Mouse (Mus musculus): ENCODE measurements around the gene Itgae. TPM values are rescaled to one million over a fixed set of nuclear protein-coding genes. Genes with fewer than 3 reads are reported as not detected.

Gene Itgae
- total RNA-seq, 2 experiments from 2014 or later: 0.10 to 0.17 TPM

GRCm38 (mm10) chr11:73146026-73146974, 55.9 kb downstream of the Itgae start:
- no peak for DNase-seq (ENCODE audit: low spot score in 2 of 2)

GRCm38 (mm10) chr11:73146975-73147365, 56.6 kb downstream of the Itgae start:
- no peak for DNase-seq (ENCODE audit: low spot score in 2 of 2)

- DNase-seq (ENCODE audit: low spot score in 2 of 2): no peak
These were observed 57.8 kb downstream of the Itgae start for GRCm38 (mm10) chr11:73148209-73148608.

- DNase-seq (ENCODE audit: low spot score in 2 of 2): peak; percentile 33 to 61
These were observed 64.7 kb downstream of the Itgae start for GRCm38 (mm10) chr11:73155071-73155470.

- no peak for DNase-seq (ENCODE audit: low spot score in 2 of 2)
These were observed 69.8 kb downstream of the Itgae start, which contains the start of gene P2rx5 for GRCm38 (mm10) chr11:73159957-73160810. TSS of gene P2rx5 (plus strand) at chr11:73160421.

- no peak for DNase-seq (ENCODE audit: low spot score in 2 of 2)
These were observed 70.4 kb downstream of the Itgae start for GRCm38 (mm10) chr11:73160811-73161200.

- no peak for DNase-seq (ENCODE audit: low spot score in 2 of 2)
These were observed 71.2 kb downstream of the Itgae start for GRCm38 (mm10) chr11:73161616-73162015.

- DNase-seq (ENCODE audit: low spot score in 2 of 2): no peak
These were observed 71.9 kb downstream of the Itgae start for GRCm38 (mm10) chr11:73162284-73162683.

GRCm38 (mm10) chr11:73168071-73168470, 77.7 kb downstream of the Itgae start:
- DNase-seq (ENCODE audit: low spot score in 2 of 2): no peak

- no peak for DNase-seq (ENCODE audit: low spot score in 2 of 2)
These were observed 78.2 kb downstream of the Itgae start for GRCm38 (mm10) chr11:73168576-73168975.

- peak; percentile 45 to 82 for DNase-seq (ENCODE audit: low spot score in 2 of 2)
These were observed 78.8 kb downstream of the Itgae start for GRCm38 (mm10) chr11:73169231-73169630.

GRCm38 (mm10) chr11:73172186-73172585, 81.8 kb downstream of the Itgae start:
- DNase-seq (ENCODE audit: low spot score in 2 of 2): no peak

- DNase-seq (ENCODE audit: low spot score in 2 of 2): no peak
These were observed 85.2 kb downstream of the Itgae start for GRCm38 (mm10) chr11:73175612-73176011.

- peak in 1 of 2 experiments; percentile 25 for DNase-seq (ENCODE audit: low spot score in 2 of 2)
These were observed 85.8 kb downstream of the Itgae start for GRCm38 (mm10) chr11:73176186-73176585.

- DNase-seq (ENCODE audit: low spot score in 2 of 2): peak; percentile 93 to 97
These were observed 86.5 kb downstream of the Itgae start, which contains the start of the genes Emc6 and Tax1bp3 for GRCm38 (mm10) chr11:73176608-73177508. TSS of gene Emc6 (minus strand) at chr11:73177037. TSS of gene Tax1bp3 (plus strand) at chr11:73177083.

GRCm38 (mm10) chr11:73177509-73177875, 87.1 kb downstream of the Itgae start:
- DNase-seq (ENCODE audit: low spot score in 2 of 2): no peak

- DNase-seq (ENCODE audit: low spot score in 2 of 2): no peak
These were observed 87.5 kb downstream of the Itgae start for GRCm38 (mm10) chr11:73177895-73178294.

GRCm38 (mm10) chr11:73185872-73186615, 95.7 kb downstream of the Itgae start:
- DNase-seq (ENCODE audit: low spot score in 2 of 2): no peak

- no peak for DNase-seq (ENCODE audit: low spot score in 2 of 2)
These were observed 96.8 kb downstream of the Itgae start for GRCm38 (mm10) chr11:73187231-73187630.

- DNase-seq (ENCODE audit: low spot score in 2 of 2): peak in 1 of 2 experiments; percentile 38
These were observed 102.7 kb downstream of the Itgae start for GRCm38 (mm10) chr11:73193047-73193446.
